ENCODE assay signal across 8 mouse cellular contexts in the genomic region with DNA sequence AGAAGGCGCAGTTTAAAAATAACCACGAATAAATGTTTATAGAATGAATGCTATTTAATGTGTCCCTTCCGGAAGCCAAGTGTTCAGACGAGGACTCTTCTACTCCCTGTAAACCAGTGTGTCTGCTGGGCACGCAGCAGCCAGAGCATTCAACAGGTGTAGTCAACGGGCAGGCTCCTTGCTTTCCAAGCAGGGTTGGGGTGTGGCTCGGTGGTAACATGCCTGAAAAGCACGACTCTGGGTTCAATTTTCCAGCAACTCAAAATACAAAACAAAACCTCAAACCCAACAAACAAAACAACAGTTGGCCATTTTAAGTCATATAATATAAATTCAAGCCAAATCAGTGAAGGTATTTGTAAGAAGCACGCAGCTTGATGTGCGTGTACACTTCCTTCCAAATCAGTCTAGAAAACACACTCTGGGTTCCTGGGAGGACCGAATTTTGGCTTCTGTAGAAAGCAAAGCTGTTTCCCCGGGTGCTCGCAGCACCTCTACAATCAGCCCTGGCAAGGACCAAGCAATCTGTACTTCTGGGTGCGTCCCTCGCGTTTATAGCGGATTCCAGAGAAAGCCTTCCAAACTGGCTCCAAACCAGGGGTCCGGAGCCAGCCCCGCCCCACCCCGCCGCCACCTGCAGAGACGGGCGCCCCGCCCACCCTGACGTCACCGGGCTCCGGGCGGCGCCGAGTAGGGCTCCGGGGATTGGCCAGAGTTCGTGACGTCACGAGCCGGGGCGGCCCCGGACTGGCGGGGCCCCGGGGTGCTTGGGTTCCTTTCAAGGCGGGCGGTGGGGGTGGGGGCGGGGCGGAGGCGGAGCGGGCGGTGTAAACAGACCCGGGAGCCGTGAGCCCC. TPM values are rescaled to one million over a fixed set of nuclear protein-coding genes. Genes with fewer than 3 reads are reported as not detected.
DNase-seq lines count a peak whose midpoint lies in the region; ATAC-seq and TF ChIP-seq lines count a peak whose summit lies in the region.

A gene (plus strand): TSS at position 734 of the 855 bp plus-strand sequence.

- DNase-seq in B cell, adult 2 months: peak; percentile 100
- peak; percentile 96 for DNase-seq in brain, adult 2 months (ENCODE audit: low read depth, low spot score)
- DNase-seq in kidney, postnatal 0 days (ENCODE audit: low spot score): peak; percentile 95
- peak; percentile 98 for DNase-seq in liver, embryonic 11.5 days (ENCODE audit: low spot score)
- DNase-seq in naive thymus-derived CD4-positive, alpha-beta T cell, adult 2 months (ENCODE audit: low read depth): peak; percentile 98

- peaks cover 23% of the 10 kb centered on the region for H3K27me3 ChIP-seq in heart, embryonic 11.5 days (ENCODE audit: control insufficient read depth, insufficient read depth, low read length)
- H3K27me3 ChIP-seq in kidney, postnatal 0 days (ENCODE audit: insufficient read depth, low read length): no peaks in the 10 kb centered on the region
- peaks cover 21% of the 10 kb centered on the region for H3K27me3 ChIP-seq in liver, embryonic 11.5 days (replicated peaks; ENCODE audit: control insufficient read depth, insufficient read depth, low read length)
- H3K27me3 ChIP-seq in stomach, embryonic 14.5 days (ENCODE audit: control insufficient read depth, insufficient read depth, low read length): no peaks in the 10 kb centered on the region

- ATAC-seq in erythroblast, adult 5-6 weeks (replicated peaks; ENCODE audit: low FRiP score, poor library complexity, severe bottlenecking): peak; percentile 77
- peak; percentile 98 for ATAC-seq in heart, embryonic 11.5 days (replicated peaks; ENCODE audit: insufficient number of reproducible peaks, low FRiP score, low TSS enrichment)
- ATAC-seq in kidney, postnatal 0 days (replicated peaks; ENCODE audit: low FRiP score, low read depth): peak; percentile 98
- ATAC-seq in liver, embryonic 11.5 days (replicated peaks; ENCODE audit: low FRiP score): peak; percentile 98
- ATAC-seq in stomach, embryonic 14.5 days (ENCODE audit: insufficient number of reproducible peaks, insufficient read depth, low FRiP score, low read depth): peak; percentile 96

- H3K4me2 ChIP-seq in heart, embryonic 11.5 days: peak within 1 kb of the TSS; percentile 100
- H3K4me2 ChIP-seq in kidney, postnatal 0 days (ENCODE audit: low read length): peak within 1 kb of the TSS; percentile 98
- H3K4me2 ChIP-seq in liver, embryonic 11.5 days: peak within 1 kb of the TSS; percentile 98
- H3K4me2 ChIP-seq in stomach, embryonic 14.5 days (replicated peaks; ENCODE audit: low read depth, low read length): peak within 1 kb of the TSS; percentile 96

- no peaks in the 10 kb centered on the region for H3K36me3 ChIP-seq in heart, embryonic 11.5 days (ENCODE audit: control insufficient read depth, insufficient read depth, low read length)
- H3K36me3 ChIP-seq in kidney, postnatal 0 days (ENCODE audit: insufficient read depth, low read length): no peaks in the 10 kb centered on the region
- H3K36me3 ChIP-seq in liver, embryonic 11.5 days (ENCODE audit: control insufficient read depth, insufficient read depth, low read length): no peaks in the 10 kb centered on the region
- no peaks in the 10 kb centered on the region for H3K36me3 ChIP-seq in stomach, embryonic 14.5 days (ENCODE audit: control insufficient read depth, insufficient read depth, low read length)

- H3K4me3 ChIP-seq in heart, embryonic 11.5 days (ENCODE audit: low read depth, low read length): peak within 1 kb of the TSS; percentile 88
- peak within 1 kb of the TSS; percentile 80 for H3K4me3 ChIP-seq in kidney, postnatal 0 days (replicated peaks; ENCODE audit: low read depth, low read length)
- H3K4me3 ChIP-seq in liver, embryonic 11.5 days (ENCODE audit: low read depth, low read length): peak within 1 kb of the TSS; percentile 75
- peak within 1 kb of the TSS; percentile 78 for H3K4me3 ChIP-seq in stomach, embryonic 14.5 days (ENCODE audit: low read depth, low read length)

- H3K27ac ChIP-seq in heart, embryonic 11.5 days (ENCODE audit: low read depth, low read length): no peak within 1 kb of the TSS
- H3K27ac ChIP-seq in kidney, postnatal 0 days: peak within 1 kb of the TSS; percentile 65
- no peak within 1 kb of the TSS for H3K27ac ChIP-seq in liver, embryonic 11.5 days (ENCODE audit: low read depth, low read length)
- H3K27ac ChIP-seq in stomach, embryonic 14.5 days (ENCODE audit: low read length): peak within 1 kb of the TSS; percentile 33; the same call in 1 of the 2 replicates

- no peak for TF ChIP-seq CTCF in kidney, postnatal 0 days (IDR thresholded peaks at IDR 0.05; ENCODE audit: low read depth)

- peaks cover 9% of the 10 kb centered on the region; the same call in 1 of the 2 replicates for H3K4me1 ChIP-seq in heart, embryonic 11.5 days (ENCODE audit: control insufficient read depth, insufficient read depth, low read length)
- H3K4me1 ChIP-seq in kidney, postnatal 0 days (replicated peaks; ENCODE audit: insufficient read depth, low read length): peaks cover 4% of the 10 kb centered on the region; the same call in 1 of the 2 replicates
- 0 out of 2 replicates have a peak, but pooled peaks cover 5% of the 10 kb centered on the region for H3K4me1 ChIP-seq in liver, embryonic 11.5 days (replicated peaks; ENCODE audit: control insufficient read depth, insufficient read depth, low read length)
- no peaks in the 10 kb centered on the region; the same call in 1 of the 2 replicates for H3K4me1 ChIP-seq in stomach, embryonic 14.5 days (ENCODE audit: control insufficient read depth, insufficient read depth, low read length)

- H3K9me3 ChIP-seq in heart, embryonic 11.5 days (replicated peaks; ENCODE audit: control insufficient read depth, low read length): no peaks in the 10 kb centered on the region
- no peaks in the 10 kb centered on the region for H3K9me3 ChIP-seq in kidney, postnatal 0 days (replicated peaks; ENCODE audit: low read length)
- no peaks in the 10 kb centered on the region for H3K9me3 ChIP-seq in liver, embryonic 11.5 days (ENCODE audit: control insufficient read depth, low read length)
- H3K9me3 ChIP-seq in stomach, embryonic 14.5 days (ENCODE audit: control insufficient read depth, low read depth, low read length): no peaks in the 10 kb centered on the region

- peak within 1 kb of the TSS; percentile 73 for H3K9ac ChIP-seq in heart, embryonic 11.5 days (ENCODE audit: low read depth, low read length)
- H3K9ac ChIP-seq in kidney, postnatal 0 days (ENCODE audit: low read depth, low read length): peak within 1 kb of the TSS; percentile 67
- H3K9ac ChIP-seq in liver, embryonic 11.5 days (ENCODE audit: low read depth, low read length): peak within 1 kb of the TSS; percentile 58
- H3K9ac ChIP-seq in stomach, embryonic 14.5 days (replicated peaks; ENCODE audit: low read depth, low read length): peak within 1 kb of the TSS; percentile 47

- 5% methylated on average over 47 of the region's 48 CpGs for WGBS in heart, embryonic 11.5 days (ENCODE audit: insufficient replicate concordance)
- WGBS in kidney, postnatal 0 days: 4% methylated on average over 46 of the region's 48 CpGs
- WGBS in liver, embryonic 11.5 days: 6% methylated on average over 45 of the region's 48 CpGs
- WGBS in stomach, embryonic 14.5 days: 3% methylated on average over 48 of the region's 48 CpGs

RNA-seq across cellular contexts. Expression of the gene that starts here (rescaled TPM):
- 4.6 and 9.4 TPM in 2 replicates for total RNA-seq in erythroblast, adult 5-6 weeks (2015; ENCODE audit: low replicate concordance)
- total RNA-seq in erythroblast, adult 5-6 weeks (2017; ENCODE audit: low replicate concordance): 13.1 and 14.2 TPM in 2 replicates
- 3.7 and 4.4 TPM in 2 replicates for polyA plus RNA-seq in heart, embryonic 11.5 days (2014; fragmentation: Nextera tagmentation; extraction: Ambion mirVana)
- polyA plus RNA-seq in kidney, postnatal 0 days (2015; fragmentation: Nextera tagmentation; extraction: Ambion mirVana): 8.2 and 8.5 TPM in 2 replicates
- polyA plus RNA-seq in liver, embryonic 11.5 days (2014; fragmentation: Nextera tagmentation; extraction: Ambion mirVana): 1.4 and 1.8 TPM in 2 replicates
- polyA plus RNA-seq in stomach, embryonic 14.5 days (2014; fragmentation: Nextera tagmentation; extraction: Ambion mirVana): 10.3 and 10.8 TPM in 2 replicates

Comparison
In these comparisons a context has a peak if more than half of its experiments do, and no peak if none do; other contexts are left out.
1. H3K27ac ChIP-seq: peak in kidney, postnatal 0 days (single experiment) and stomach, embryonic 14.5 days (single experiment); none in heart, embryonic 11.5 days (single experiment) and liver, embryonic 11.5 days (single experiment).
2. Peak in every context shown above with its lines, with median percentiles within 50 percentile points of each other: DNase-seq, ATAC-seq, H3K4me2 ChIP-seq, H3K4me3 ChIP-seq and H3K9ac ChIP-seq.